Mouse (Mus musculus): ENCODE data around the gene Zdhhc7. TPM values are rescaled to one million over a fixed set of nuclear protein-coding genes. Genes with fewer than 3 reads are reported as not detected.
A peak's percentile ranks its signal among the peaks of the same experiment; 100 is the strongest.

Gene Zdhhc7
- polyA plus RNA-seq, 1 experiment from 2014 or later = 10.8 TPM

DNA sequence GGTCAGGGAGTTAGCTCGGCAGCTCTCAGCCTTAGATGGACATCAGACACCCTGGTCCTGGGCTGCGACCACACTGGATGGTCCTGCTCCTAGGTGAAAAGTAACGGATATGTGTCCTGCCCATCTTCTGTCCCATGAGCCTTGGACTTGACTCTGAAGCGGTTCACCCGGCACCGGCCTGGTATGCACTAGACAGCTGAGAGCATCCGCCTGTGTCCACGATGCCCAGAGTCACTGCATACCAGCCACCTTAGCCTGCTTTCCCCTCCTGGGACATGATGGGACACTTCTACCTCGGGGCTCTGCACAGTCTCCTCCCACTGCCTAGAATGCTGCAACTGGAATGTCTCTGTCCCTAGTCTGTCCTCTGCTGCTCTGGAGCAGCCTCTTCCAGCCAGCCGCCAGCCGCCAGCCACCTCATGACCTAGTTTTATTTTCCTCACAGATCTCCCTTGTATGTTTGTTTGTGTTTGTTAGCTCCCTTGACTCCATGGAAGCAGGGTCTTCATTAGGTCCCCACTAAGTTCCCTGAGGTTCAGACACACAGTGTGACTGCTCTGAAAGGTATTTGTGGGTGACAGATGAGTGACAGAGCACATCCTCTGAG is 61.9 kb downstream of the Zdhhc7 start:
- 81% methylated on average over 11 of the region's 11 CpGs for WGBS (ENCODE audit: insufficient replicate concordance)
- no peak for DNase-seq
- Histone ChIP-seq H3K27me3 (ENCODE audit: insufficient read depth, low read length) (no peaks in the 10 kb centered on the region), H3K4me3 (ENCODE audit: low read depth, low read length) (no peak overlapping the region), H3K4me1 (ENCODE audit: insufficient read depth) (peaks cover 19% of the 10 kb centered on the region), H3K9me3 (ENCODE audit: low read length) (no peaks in the 10 kb centered on the region), H3K9ac (replicated peaks) (no peak overlapping the region), H3K27ac (ENCODE audit: low read depth) (no peak overlapping the region), H3K4me2 (ENCODE audit: low read depth, low read length) (no peak overlapping the region), H3K36me3 (replicated peaks; ENCODE audit: insufficient read depth, low read length) (no peaks in the 10 kb centered on the region)
- TF ChIP-seq EP300 (IDR thresholded peaks at IDR 0.05; ENCODE audit: low read depth) (no peak), CTCF (IDR thresholded peaks at IDR 0.05; ENCODE audit: low read depth) (no peak)
- ATAC-seq = no peak

DNA sequence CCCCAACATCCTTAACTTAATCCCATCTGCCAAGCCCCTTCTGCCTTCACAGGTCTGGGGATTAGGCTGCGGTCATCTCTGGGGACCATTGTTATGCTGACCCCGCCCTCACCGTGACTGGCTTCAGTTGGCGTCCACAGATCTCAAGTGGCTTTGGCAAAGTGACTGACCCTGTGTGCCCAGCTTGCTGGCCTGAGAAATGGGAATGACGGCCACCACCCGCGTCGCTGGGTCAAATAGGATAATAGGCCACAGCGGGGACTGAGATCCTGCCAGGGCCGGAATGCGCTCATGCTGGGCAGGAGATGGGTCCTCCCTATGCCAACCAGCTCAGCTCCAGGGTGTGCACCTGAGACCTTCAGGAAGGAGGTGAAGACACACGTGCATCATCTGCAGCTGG is 62.5 kb downstream of the Zdhhc7 start:
- Histone ChIP-seq H3K36me3 (replicated peaks; ENCODE audit: insufficient read depth, low read length) (no peaks in the 10 kb centered on the region), H3K9me3 (ENCODE audit: low read length) (no peaks in the 10 kb centered on the region), H3K9ac (replicated peaks) (no peak overlapping the region), H3K27me3 (ENCODE audit: insufficient read depth, low read length) (no peaks in the 10 kb centered on the region), H3K4me3 (ENCODE audit: low read depth, low read length) (no peak overlapping the region), H3K4me2 (ENCODE audit: low read depth, low read length) (no peak overlapping the region), H3K27ac (ENCODE audit: low read depth) (no peak overlapping the region), H3K4me1 (ENCODE audit: insufficient read depth) (peaks cover 16% of the 10 kb centered on the region)
- TF ChIP-seq EP300 (IDR thresholded peaks at IDR 0.05; ENCODE audit: low read depth) (no peak), CTCF (IDR thresholded peaks at IDR 0.05; ENCODE audit: low read depth) (no peak)
- no peak for ATAC-seq
- WGBS (ENCODE audit: insufficient replicate concordance) = 89% methylated on average over 12 of the region's 12 CpGs
- DNase-seq = no peak

DNA sequence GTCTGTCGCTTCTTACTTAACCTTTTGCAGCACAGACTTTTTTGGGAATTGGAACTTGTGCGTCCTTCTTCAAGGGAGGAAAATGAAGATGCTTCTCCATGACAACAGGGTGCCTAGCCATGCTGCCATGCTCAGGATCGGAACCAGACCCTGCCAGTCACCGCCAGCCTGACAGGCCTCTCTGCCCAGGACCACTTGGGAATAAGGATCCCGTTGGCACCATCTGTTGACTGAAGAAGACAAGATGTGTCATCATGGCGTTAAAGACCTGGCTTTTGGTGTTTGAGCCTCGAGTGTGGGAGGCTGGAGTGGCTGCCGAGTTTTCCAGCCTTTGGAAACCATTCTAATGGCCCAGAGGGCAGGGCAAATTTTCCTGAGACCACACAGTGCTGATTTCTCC is 63.7 kb downstream of the Zdhhc7 start:
- DNase-seq (no peak), ATAC-seq (no peak)
- Histone ChIP-seq H3K4me1 (ENCODE audit: insufficient read depth) (peaks cover 10% of the 10 kb centered on the region), H3K36me3 (replicated peaks; ENCODE audit: insufficient read depth, low read length) (no peaks in the 10 kb centered on the region), H3K9me3 (ENCODE audit: low read length) (no peaks in the 10 kb centered on the region), H3K4me2 (ENCODE audit: low read depth, low read length) (no peak overlapping the region), H3K4me3 (ENCODE audit: low read depth, low read length) (no peak overlapping the region), H3K27ac (ENCODE audit: low read depth) (no peak overlapping the region), H3K9ac (replicated peaks) (no peak overlapping the region), H3K27me3 (ENCODE audit: insufficient read depth, low read length) (no peaks in the 10 kb centered on the region)
- TF ChIP-seq EP300 (IDR thresholded peaks at IDR 0.05; ENCODE audit: low read depth) (no peak), CTCF (IDR thresholded peaks at IDR 0.05; ENCODE audit: low read depth) (no peak)
- 79% methylated on average over 8 of the region's 8 CpGs for WGBS (ENCODE audit: insufficient replicate concordance)

DNA sequence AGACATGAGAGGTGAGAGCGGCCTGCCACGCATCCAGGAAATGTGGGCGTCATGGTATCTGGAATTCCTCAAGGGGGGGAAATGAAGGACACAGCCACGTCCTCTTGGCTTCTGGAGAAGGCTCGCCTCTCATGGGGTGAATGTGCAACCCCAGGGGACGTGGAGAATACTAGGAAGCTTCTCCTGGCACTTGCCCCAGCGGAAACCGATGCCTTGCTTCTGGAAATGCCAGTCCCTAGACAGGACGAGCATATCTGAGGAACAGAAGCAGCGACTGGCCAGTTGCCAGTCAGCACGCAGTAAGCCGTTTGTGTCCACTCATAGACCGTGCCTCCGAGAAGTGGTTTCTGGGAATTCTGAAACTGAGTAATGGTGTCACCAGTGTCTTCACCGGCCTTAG is 64.1 kb downstream of the Zdhhc7 start:
- Histone ChIP-seq H3K9me3 (ENCODE audit: low read length) (no peaks in the 10 kb centered on the region), H3K27me3 (ENCODE audit: insufficient read depth, low read length) (no peaks in the 10 kb centered on the region), H3K27ac (ENCODE audit: low read depth) (no peak overlapping the region), H3K9ac (replicated peaks) (no peak overlapping the region), H3K4me1 (ENCODE audit: insufficient read depth) (peaks cover 10% of the 10 kb centered on the region), H3K4me2 (ENCODE audit: low read depth, low read length) (no peak overlapping the region), H3K4me3 (ENCODE audit: low read depth, low read length) (no peak overlapping the region), H3K36me3 (replicated peaks; ENCODE audit: insufficient read depth, low read length) (no peaks in the 10 kb centered on the region)
- TF ChIP-seq CTCF (IDR thresholded peaks at IDR 0.05; ENCODE audit: low read depth) (no peak), EP300 (IDR thresholded peaks at IDR 0.05; ENCODE audit: low read depth) (no peak)
- ATAC-seq (no peak), DNase-seq (no peak)
- WGBS (ENCODE audit: insufficient replicate concordance) = 82% methylated on average over 15 of the region's 15 CpGs

DNA sequence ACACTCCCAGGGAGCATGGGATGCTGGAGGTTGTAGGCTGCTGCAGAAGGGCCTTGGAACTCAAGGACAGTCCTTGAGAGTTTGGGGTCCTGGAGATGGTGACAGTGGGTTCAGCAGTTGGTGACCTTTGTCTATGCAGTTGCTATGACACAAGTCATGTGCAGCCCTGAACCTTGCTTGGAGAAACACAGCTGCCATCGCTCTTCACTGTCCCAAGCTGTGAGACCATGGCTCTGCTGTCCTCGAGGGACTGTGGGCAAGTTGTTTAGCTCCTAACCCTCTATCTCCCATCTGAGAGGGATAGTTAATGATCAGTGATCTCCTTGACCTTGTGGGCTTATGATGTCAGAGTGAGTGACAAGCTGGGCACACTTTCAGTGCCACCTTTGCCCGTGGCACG is 64.7 kb downstream of the Zdhhc7 start:
- no peak for DNase-seq
- Histone ChIP-seq H3K36me3 (replicated peaks; ENCODE audit: insufficient read depth, low read length) (no peaks in the 10 kb centered on the region), H3K27ac (ENCODE audit: low read depth) (no peak overlapping the region), H3K9me3 (ENCODE audit: low read length) (no peaks in the 10 kb centered on the region), H3K4me1 (ENCODE audit: insufficient read depth) (peaks cover 7% of the 10 kb centered on the region), H3K9ac (replicated peaks) (no peak overlapping the region), H3K4me3 (ENCODE audit: low read depth, low read length) (no peak overlapping the region), H3K27me3 (ENCODE audit: insufficient read depth, low read length) (no peaks in the 10 kb centered on the region), H3K4me2 (ENCODE audit: low read depth, low read length) (no peak overlapping the region)
- 69% methylated on average over 4 of the region's 4 CpGs for WGBS (ENCODE audit: insufficient replicate concordance)
- TF ChIP-seq EP300 (IDR thresholded peaks at IDR 0.05; ENCODE audit: low read depth) (no peak), CTCF (IDR thresholded peaks at IDR 0.05; ENCODE audit: low read depth) (no peak)
- ATAC-seq = no peak

DNA sequence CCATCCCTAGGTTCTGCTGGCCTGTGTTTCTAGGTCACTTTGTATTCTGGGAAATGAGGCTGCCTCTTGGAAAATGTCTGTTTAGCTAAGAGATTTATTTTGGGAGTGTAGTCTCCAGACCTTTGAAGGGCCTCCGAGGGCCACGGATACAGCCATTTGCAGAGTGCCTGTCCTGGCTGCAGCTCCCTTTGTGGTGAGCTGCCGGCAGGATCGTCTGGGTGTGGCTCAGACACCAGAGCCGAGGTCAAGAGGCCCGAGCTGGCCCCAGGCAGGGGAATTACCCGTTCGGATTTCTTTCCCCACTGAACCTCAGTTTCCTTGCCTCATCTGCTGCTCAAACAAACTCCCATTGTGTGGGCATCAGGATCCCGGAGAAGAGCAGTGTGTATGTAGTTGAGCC is 65.2 kb downstream of the Zdhhc7 start:
- DNase-seq = no peak
- Histone ChIP-seq H3K4me2 (ENCODE audit: low read depth, low read length) (no peak overlapping the region), H3K4me1 (ENCODE audit: insufficient read depth) (peaks cover 7% of the 10 kb centered on the region), H3K9me3 (ENCODE audit: low read length) (no peaks in the 10 kb centered on the region), H3K4me3 (ENCODE audit: low read depth, low read length) (no peak overlapping the region), H3K36me3 (replicated peaks; ENCODE audit: insufficient read depth, low read length) (no peaks in the 10 kb centered on the region), H3K27ac (ENCODE audit: low read depth) (0 out of 2 replicates have a peak overlapping the region, but pooled peaks have one; percentile 16), H3K9ac (replicated peaks) (no peak overlapping the region), H3K27me3 (ENCODE audit: insufficient read depth, low read length) (no peaks in the 10 kb centered on the region)
- TF ChIP-seq EP300 (IDR thresholded peaks at IDR 0.05; ENCODE audit: low read depth) (no peak), CTCF (IDR thresholded peaks at IDR 0.05; ENCODE audit: low read depth) (no peak)
- ATAC-seq = no peak
- 19% methylated on average over 9 of the region's 9 CpGs for WGBS (ENCODE audit: insufficient replicate concordance)

Measured in liver, postnatal 0 days (tissue).